Mouse (Mus musculus): ENCODE measurements at regions not wholly inside any gene's neighbourhood (a gene's known extent, or its start where the extent isn't known, plus 50 kb on each side); places are given as distances from the start of the nearest gene placed in this dataset.
"Not testable (repeated sequence)": the region's sequence is repeated elsewhere in the genome, so short reads cannot be mapped to it uniquely, and the experiment has no call there.

DNA sequence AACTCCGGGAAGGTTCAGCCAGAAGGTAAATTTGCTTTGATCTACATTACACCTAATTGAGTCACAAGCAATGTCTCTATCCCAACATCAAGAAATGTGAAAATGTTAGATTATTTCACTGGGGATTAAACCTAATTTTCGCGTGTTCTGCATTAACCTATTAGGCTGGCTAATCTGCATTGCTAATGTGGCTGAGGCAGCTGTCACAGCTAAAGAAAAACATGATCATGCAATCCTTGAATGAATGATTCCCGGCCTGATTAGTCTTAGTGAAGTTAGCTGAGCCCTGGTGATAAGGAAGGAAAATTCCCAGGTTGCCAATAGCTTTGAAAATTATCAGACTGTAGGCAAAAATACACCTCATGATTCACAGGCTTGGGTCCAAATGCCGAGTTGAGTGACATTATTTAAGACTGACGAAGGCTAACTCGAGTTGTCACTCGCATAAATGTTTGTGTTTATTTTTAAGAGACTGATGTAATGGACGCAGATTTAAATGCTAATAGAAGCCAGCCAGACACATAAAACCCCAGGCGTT, 131.5 kb upstream of the Kiz start:
- no peak for DNase-seq (ENCODE audit: low spot score)

DNA sequence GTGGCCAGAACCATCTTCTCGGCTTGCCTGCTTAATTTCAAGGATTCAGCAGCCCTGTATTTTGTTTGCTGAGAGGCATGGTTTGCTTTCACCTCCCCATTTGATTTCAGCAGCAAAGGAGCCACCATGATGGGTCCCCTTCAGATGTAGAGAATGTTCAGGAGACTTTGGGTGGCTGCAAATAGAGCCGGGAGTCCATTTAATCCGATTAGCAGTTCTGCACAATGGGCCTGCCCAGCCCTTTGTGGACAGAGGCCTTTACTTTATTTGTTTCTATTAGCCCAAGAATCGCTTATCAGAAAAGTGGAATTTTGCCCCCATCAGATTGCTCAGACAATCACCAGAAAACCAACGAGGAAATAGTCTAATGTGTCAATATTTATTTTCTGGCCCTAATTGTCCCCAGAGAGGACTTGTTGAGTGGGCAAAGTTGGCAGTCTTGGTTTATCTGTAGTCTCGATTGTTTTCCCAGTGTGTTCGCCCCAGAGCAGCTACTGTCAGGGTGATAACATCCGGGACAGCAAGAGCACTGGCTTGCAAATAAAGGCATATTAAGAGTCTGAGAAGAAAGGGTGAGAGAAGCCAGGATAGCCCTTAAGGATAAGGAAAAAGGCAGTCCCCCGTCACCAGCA, 130.6 kb upstream of the Kiz start:
- DNase-seq (ENCODE audit: low spot score): no peak

DNA sequence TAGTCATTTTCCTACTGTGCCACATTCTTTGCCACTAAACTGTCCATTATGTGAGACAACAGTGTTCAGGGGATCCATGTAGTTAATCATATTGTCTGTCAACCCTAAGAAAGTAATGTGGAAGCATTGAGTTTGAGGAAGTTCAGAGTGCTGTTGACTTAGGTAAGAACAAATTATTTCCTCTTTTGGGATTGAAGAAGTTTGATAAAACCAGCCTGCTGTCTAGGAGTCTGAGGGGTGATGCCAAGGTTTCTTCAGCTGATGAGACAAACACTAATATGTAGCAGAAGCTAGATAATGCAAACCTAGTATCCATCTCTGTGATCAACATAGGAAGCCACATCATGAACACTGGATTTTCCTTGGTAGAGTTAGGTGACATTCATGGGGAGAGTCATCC, 127.0 kb upstream of the Kiz start:
- no peak for DNase-seq (ENCODE audit: low spot score)

DNA sequence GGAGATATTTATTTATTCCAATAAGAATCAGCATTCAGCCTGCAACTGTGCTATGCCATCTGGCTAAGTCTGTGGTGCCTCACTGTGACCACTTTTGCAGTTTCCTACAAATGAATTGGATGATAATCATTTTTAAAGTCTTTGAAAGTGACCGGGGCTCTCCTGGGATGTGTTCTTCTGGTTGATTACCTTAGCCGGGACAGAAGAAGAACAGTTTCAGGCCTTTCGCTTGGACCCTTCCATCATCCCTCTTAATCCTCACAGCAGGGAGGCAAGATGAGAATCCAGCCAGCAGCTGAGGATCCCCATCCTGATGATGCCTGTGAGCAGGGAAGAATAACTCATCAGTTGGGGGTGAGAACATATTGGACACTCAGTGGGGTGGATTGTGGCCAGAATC, 124.6 kb upstream of the Kiz start:
- DNase-seq (ENCODE audit: low spot score): no peak

DNA sequence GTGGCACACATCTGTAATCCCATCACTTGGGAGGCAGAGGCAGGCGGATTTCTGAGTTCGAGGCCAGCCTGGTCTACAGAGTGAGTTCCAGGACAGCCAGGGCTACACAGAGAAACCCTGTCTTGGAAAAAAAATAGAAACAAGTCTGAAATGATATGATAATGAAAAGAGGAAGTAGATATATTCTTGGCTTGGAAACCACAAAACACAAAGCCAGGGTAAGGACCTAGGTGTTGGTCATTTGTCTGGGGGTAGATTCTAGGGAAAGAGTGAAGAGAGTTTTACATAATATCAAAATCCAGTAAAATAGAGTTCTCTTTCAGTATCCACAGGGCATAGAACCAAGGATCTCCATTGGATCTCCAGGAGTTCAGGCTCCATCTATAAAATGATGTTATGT, 122.8 kb upstream of the Kiz start:
- DNase-seq (ENCODE audit: low spot score): not testable (repeated sequence)

DNA sequence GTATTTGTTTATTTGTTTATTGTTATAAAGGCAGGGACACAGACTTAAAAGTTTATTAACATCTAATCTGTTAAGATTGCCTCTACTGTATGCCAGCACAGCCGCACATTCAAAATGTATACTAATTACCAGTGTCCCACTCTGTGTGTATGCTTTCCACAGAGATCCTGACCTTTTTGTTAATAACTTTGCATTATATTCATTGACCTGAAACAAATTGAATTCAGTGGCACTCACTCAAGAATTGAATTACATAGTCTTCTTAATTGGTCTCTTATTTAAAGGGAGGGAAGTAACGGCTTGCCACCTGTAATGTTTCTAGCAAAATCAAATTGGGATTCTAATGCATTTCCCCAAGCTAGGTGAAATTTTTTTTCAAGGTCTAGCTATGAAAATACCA, 111.3 kb upstream of the Kiz start:
- DNase-seq (ENCODE audit: low spot score): no peak

DNA sequence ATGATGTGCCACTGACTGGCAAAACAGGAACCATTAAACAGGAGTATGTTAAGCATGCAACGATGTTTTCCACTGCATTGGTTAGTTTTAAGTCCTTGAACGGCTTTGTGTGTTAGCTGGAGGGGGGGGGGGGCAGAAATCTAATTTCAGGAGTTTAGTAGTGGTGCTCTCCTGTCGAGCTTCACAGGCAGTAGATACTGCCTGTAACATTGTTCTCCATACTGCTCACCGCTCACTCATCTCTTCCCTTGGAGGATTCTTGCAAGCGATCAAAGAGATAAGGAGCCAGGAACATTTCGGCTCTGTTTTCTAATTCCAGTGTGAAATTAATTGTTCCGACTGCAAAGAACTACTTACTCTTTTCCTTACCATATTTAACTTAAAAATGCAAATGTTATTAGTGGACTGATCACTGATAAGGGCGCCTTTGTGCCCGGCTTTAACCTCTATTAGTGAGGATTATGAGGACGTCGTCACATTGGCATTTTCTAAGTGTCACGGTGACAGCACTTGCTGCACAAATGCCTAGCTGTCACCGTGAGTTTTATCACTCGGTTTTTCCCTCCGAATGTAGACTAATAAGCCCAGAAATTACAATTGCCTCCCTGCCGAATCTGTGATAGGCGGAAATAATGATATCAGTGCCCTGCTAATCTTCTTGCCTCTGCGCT, 110.5 kb upstream of the Kiz start:
- no peak for DNase-seq (ENCODE audit: low spot score)

DNA sequence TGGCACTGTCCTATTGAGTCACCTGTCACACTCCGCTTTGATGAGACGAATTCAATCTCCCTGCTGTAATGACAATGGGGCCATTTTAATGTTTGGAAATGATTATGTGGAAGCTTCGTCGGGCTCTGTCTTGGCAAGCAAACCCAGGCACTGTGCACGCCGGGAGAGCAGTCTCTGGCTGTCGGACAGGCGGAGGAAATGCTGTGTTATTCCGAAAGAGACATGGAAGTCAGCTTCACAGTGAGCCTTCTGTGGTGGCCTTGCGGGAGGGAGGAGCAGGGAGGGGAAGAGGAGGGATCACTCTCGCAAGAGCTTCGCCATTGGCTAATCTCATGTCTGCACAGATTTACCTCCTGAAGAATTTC, 110.0 kb upstream of the Kiz start:
- no peak for DNase-seq (ENCODE audit: low spot score)

DNA sequence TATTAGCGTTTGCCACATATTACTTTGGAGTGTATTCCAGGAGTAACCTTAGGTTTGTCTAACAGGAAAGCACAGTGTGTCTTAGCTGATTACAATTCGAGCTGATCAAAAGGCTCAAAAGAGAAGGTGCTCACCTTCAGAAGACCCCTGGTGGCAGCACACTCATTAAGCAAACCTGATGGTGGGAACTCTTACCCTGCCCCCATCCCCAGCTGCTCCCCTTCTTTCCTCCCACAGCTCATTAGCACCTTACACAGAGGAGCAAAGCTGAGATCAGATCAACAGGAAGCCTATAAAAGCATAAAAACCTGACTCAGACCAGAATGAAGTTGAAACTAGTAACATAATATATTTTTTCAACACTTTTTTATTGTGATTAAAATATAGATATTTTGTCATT, 101.7 kb upstream of the Kiz start:
- DNase-seq (ENCODE audit: low spot score): no peak

DNA sequence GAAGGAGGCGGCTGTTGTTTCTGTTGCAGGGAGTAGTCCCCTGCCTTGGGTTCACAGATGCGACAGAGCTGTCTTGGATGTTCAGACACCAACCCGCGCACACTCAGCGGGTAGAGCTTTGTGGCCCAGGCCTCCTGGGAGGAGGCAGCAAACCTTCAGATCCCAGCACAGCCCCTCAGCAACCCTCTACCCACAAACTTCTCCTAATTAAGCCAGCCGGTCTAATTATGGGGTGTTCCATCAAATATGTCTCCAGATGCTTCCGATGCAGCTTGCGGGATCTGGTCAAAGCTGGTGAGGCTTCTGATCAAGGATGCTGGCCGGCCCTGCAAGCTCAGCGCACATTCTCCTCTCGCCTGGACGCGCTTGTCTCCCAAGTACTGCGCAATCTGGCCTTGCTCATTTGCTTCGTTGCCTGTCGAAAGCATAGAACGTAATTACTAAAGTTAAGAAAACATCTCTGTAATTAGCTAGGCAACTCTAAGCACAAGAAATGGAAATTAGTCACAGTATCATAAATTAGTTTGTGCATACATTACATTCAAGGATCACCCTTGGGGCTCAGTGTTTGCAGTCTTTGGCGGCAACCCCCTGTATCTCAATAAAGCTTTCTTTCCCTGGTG, 92.0 kb upstream of the Kiz start:
- DNase-seq (ENCODE audit: low spot score): no peak

DNA sequence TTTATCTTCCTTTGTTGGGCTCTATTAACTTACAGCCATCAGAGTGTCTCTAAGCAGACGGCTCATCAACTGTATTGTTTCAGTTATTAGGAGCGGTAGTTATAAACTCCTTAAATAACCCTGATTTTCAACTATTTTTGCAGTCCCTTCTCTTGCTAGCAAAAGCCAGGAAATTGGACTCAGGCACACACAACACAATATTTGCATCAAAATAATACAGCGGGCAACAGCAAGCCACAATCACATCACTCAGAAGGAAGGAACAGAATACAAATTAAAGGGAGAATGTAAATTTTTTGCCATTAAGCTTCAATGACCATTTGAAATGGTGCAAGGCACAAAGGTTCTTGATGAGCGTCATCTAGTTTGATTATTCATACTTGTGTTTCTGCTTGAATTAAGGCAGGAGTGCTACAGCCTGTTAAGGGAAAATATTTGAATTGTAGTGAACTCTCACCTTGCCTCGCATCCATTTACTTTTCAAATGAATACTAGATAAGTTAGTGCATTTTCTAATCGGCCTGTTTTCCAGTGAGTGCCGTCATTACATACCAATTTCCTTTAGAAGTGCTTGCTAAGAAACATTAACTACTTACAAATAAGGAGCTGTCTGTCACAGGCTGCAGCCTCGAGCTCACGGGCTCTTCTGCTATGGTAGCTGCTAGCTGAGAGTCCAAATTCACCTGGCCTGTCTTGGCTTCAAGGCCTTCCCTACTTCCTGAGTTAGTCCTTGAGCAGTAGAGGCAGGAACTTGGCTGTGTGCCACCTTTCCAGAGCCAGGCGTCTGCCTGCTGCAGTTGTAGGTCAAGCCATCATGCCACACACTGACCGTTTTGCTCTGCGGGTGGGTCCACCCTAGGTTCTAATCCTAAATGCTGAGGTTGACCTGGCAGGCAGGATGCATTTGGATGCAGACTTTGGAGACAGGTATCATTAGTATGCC, 91.1 kb upstream of the Kiz start:
- no peak for DNase-seq (ENCODE audit: low spot score)

DNA sequence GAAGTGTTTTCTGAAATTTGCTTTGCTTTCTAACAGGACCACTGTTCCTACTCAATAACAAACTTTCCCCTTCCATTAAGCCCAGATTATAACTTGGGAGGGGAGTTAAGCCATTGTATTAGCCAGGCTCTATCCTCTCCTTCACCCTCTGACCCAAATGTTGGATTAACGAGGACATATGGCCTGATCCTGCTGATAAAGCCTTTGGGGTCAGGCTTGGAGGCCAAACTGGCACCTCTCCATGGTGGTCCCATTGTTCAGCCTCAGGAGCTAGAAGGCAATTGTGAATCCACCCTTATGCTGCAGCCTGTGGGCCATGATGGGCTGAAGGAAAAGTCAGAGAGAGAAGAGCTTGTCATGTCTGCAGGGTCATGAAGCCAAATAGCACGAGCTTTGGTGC, 80.8 kb upstream of the Kiz start:
- DNase-seq (ENCODE audit: low spot score): no peak

DNA sequence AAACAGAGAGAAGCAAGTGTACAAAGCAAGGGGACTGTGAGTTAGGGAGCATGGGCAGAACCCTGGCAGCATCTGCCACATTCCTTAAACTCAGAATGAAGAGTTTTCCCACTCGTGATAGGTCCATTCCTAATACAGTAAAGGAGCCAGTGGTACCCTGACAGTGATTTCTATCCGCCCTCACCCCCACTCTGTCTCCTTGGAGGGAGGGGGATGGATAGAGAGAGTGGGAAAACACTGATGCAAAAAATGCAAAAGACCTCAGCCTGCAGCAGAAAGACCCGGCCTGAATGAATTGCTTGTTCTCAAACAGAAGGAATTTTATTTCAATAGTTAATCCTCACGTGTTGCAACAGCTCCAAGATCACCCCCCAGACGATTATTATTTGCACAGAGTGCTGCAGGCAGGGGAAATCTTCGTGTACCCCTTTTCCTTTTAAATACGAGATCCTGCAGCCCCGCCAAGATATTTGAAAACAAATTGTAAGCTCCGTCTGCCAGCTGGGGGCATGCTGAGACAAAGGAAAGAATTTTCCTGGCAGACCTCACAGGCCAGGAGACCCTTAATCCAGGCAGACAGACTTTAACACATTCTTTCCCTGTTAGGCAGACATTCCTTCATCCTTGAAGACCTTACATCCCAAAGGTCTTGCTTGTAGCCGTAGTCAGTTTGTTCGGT, 68.4 kb upstream of the Kiz start:
- DNase-seq (ENCODE audit: low spot score): no peak

DNA sequence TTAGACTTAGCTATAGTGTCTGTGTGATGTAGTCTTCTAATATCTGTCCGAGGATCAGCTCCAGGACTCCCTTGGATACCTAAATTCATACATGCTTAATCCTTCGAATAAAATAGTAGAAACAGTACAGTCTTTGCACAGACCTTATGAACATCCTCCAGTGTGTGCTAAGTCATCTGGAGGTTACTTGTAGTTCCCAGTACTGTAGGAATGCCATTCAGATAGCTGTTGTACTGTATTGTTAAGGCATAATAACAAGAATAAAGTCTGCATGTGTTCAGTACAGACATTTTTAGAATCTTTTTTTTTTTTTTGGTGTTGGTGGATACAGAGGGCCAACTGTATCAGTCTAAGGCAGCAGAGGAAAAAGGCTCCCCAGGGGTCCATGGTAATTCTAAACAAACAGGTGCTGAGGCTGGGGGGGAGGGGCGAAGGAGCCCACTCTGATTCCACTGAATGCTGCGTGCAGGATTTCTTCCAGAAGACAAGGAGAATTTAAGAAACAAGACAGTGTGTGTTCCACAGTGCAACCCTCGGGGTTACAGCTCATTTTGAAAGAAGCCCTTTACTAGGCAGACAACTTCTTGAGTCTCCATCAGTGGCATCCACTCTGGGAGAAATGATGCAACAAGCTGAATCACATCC, 67.7 kb upstream of the Kiz start:
- no peak for DNase-seq (ENCODE audit: low spot score)

DNA sequence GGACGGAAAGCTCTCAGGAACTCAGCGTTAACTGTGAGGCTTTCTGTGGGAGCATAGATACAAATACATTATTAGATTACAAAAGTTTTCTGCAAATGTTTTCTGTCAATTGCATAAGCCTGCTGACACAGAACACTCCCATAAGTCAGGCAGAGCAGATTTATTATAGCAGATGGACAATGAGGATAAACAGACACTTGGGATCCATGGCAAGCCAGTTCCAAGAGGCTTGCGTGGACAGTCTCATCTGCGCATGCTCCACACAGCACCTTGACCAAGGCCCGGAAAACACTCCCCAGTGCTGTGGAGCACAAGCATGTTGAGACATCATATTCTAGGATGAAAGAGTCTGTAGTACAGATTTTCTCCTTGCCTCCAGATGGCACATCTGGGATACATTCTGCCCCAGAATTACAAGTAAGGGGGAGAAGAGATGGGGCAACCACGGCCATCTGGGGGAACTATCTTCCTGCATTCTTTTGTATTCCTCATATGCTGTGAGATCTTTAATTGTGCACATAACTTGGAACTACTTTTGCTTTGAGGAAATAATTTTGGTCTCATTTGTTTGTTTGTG, 62.7 kb upstream of the Kiz start:
- DNase-seq (ENCODE audit: low spot score): no peak

DNA sequence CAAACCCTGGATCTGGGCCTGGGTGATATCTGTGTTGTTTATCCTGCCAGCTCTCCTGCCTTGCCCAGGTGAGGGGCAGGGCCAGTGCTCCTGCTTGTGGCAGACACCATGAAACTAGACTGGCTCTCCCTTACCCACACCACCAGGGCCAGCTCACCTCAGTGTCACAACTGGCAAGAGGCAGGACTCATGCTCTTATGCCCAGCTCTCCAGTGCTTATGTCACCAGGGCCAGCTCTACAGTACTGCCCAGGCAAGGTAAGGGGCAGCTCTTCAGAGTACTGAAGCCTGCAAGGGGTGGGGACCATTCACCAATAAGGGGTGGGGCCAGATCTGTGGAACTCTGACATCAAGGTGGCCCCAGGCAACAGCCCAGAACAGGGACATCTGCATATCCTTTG, 52.7 kb upstream of the Kiz start:
- no peak for DNase-seq (ENCODE audit: low spot score)
